Mouse (Mus musculus): ENCODE data around the gene Chrm3.

DNA sequence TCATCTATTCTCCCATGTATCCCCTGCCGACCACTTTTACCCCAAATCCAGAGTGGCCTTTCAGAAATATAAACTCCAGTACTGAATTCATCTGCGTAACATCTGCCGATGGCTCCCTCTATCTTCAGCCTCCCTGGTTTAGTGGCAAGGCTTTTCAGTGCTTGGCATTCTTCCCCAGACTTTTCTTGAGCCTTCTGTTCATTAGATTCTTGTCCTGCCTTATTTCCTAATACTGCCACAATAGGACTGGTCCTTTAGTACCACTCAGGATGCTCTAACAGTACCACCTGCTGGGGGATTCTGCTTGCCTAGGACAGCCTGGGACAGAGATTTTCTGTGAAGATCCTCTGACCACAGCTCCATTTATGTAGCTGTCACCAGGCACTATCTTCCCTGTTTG lies 367.1 kb downstream of the Chrm3 start:
- TF ChIP-seq GATA1 (IDR thresholded peaks at IDR 0.05; ENCODE audit: borderline replicate concordance, low read length) = no peak
- no peak for TF ChIP-seq FLI1 (IDR thresholded peaks at IDR 0.05; ENCODE audit: low read length)
